Mouse (Mus musculus) cerebellum, adult 2 months (tissue): ENCODE measurements at regions not wholly inside any gene's neighbourhood (a gene's known extent, or its start where the extent isn't known, plus 50 kb on each side); places are given as distances from the start of the nearest gene placed in this dataset.

Source experiments
- DNase-seq, 2 experiments: peaks; one replicate each; pipeline ENCODE4 v3.0.0; 2021
- H3K27ac ChIP-seq: fragments of 200-500 bp; 2 replicates; pipeline ENCODE4 v1.5.1; 2012; ENCODE audit warnings: low read length, control low read depth, inconsistent platforms; ENCODE audit not compliant: insufficient read depth
- H3K27me3 ChIP-seq: fragments of 200-500 bp; 2 replicates; pipeline ENCODE4 v1.6.1; 2012; ENCODE audit warnings: inconsistent platforms, mild to moderate bottlenecking, low read length, moderate library complexity; ENCODE audit not compliant: control insufficient read depth, insufficient read depth
- H3K4me1 ChIP-seq: fragments of 200-500 bp; 2 replicates; pipeline ENCODE4 v1.6.1; 2011; ENCODE audit warnings: low read length; ENCODE audit not compliant: control insufficient read depth, insufficient read depth
- H3K4me3 ChIP-seq: fragments of 200-500 bp; replicated peaks from 2 replicates; pipeline ENCODE3; 2011; ENCODE audit warnings: mild to moderate bottlenecking, low read depth, low read length, control low read depth; ENCODE audit not compliant: insufficient read depth
- CTCF ChIP-seq: fragments of 200-500 bp; IDR thresholded peaks from 2 replicates; pipeline ENCODE4 v1.5.1; 2011; ENCODE audit warnings: low read depth, mild to moderate bottlenecking, control low read depth, low read length, moderate library complexity, borderline replicate concordance; ENCODE audit not compliant: insufficient read depth
- POLR2A ChIP-seq: fragments of 200-500 bp; IDR thresholded peaks from 2 replicates; pipeline ENCODE4 v1.6.1; 2011; ENCODE audit warnings: low read length, control low read depth, borderline replicate concordance; ENCODE audit not compliant: insufficient read depth
- WGBS: fragments of 180-500 bp; shearing (Covaris S2); methylation state at CpG from one replicate; pipeline ENCODE4 v1.1.7; 2018; 5-methylcytosine and 5-hydroxymethylcytosine counted together

DNA sequence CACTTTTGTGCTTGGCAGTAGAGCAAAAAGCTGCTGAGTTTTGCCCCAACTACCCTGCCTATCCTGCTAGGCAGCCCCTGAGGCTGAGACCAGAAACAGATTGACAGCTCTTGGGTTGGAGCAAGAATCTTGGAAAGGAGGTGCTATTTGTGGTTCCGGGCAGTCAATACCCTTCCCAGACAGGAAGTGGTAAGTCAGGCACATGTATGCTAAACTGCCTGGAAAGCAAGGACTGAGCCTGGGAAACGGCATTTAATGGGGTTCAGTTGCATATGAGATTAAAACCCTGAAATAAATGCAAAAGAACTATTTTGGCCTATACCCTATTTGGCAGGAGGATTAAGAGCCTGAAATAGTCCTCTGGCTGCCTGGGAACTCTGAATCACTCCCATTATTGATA, 266.9 kb downstream of the Etaa1 start:
- WGBS = 78% methylated on average over 2 of the region's 2 CpGs
- Histone ChIP-seq H3K4me3 (no peak overlapping the region), H3K27ac (no peak overlapping the region), H3K4me1 (no peaks in the 10 kb centered on the region), H3K27me3 (no peaks in the 10 kb centered on the region)
- no peak for TF ChIP-seq CTCF
- TF ChIP-seq POLR2A = no peak
- no peak for DNase-seq

DNA sequence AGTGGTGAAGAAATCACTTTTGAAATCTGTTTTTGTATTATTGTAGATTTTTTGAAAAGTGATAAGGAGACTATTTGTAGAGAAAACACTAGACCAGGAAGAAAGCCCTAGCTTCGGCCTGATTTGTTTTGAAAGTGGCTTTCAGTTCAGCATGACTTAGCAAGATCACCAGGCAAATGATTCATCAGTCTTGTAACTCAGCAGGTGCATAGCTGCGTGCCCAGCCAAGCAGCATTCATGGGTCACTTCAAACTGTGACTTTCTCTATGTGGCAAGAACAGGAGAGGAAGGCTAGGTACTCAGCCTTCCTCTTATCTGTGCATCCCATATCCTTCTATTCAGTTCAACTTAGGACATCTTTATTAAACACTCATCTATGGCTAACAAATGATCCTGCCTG, 259.5 kb downstream of the Etaa1 start:
- Histone ChIP-seq H3K4me1 (peaks cover 3% of the 10 kb centered on the region; the same call in 1 of the 2 replicates), H3K27ac (no peak overlapping the region), H3K27me3 (no peaks in the 10 kb centered on the region), H3K4me3 (no peak overlapping the region)
- WGBS = 27% methylated on average over 2 of the region's 2 CpGs
- TF ChIP-seq POLR2A (no peak), CTCF (no peak)
- peak; percentile 44 to 68 for DNase-seq

DNA sequence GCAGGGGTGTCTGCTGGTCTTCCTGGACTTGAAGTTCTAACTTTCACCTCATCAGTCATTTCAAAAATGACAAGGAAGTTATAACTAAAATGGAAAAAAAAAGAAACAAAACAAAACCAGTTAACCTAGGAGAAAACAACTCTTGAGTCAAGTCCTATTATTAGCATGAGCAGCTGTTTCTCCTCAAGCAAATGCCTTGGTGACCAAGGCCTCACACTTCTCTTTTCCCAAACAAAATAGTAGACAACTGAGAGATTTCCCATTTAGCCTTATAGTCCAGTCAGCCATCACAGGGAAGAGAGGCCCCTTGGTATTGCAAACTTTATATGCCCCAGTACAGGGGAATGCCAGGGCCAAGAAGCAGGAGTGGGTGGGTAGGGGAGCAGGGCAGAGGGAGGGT, 244.9 kb downstream of the Etaa1 start:
- Histone ChIP-seq H3K4me1 (no peaks in the 10 kb centered on the region), H3K27ac (no peak overlapping the region), H3K27me3 (no peaks in the 10 kb centered on the region), H3K4me3 (no peak overlapping the region)
- no peak for TF ChIP-seq POLR2A
- no peak for TF ChIP-seq CTCF
- DNase-seq = no peak

DNA sequence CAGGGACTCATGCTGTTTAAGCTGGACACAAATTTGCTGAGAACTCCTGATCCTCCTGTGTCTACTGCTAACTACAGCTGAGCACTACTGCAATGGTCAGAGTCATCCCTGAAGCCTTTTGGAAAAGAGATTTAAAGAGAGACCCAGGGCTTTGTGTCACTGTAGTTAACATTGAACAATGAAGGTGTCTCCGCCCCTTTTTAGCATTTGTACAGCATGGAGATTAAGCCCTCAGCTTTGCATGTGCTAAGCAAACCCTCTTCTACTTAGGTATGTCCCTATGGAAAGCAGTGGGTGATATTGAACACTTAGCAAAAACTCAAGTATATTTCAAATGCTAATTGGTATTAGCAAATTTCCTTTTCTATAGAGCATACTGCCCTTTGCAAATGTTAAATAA, 231.6 kb downstream of the Etaa1 start:
- no peak overlapping the region for H3K4me3 ChIP-seq
- H3K27me3 ChIP-seq = no peaks in the 10 kb centered on the region
- no peak for DNase-seq
- TF ChIP-seq POLR2A = no peak
- TF ChIP-seq CTCF = no peak
- 95% methylated on average over 1 of the region's 1 CpGs for WGBS
- peaks cover 4% of the 10 kb centered on the region; the same call in 1 of the 2 replicates for H3K4me1 ChIP-seq
- H3K27ac ChIP-seq = no peak overlapping the region

DNA sequence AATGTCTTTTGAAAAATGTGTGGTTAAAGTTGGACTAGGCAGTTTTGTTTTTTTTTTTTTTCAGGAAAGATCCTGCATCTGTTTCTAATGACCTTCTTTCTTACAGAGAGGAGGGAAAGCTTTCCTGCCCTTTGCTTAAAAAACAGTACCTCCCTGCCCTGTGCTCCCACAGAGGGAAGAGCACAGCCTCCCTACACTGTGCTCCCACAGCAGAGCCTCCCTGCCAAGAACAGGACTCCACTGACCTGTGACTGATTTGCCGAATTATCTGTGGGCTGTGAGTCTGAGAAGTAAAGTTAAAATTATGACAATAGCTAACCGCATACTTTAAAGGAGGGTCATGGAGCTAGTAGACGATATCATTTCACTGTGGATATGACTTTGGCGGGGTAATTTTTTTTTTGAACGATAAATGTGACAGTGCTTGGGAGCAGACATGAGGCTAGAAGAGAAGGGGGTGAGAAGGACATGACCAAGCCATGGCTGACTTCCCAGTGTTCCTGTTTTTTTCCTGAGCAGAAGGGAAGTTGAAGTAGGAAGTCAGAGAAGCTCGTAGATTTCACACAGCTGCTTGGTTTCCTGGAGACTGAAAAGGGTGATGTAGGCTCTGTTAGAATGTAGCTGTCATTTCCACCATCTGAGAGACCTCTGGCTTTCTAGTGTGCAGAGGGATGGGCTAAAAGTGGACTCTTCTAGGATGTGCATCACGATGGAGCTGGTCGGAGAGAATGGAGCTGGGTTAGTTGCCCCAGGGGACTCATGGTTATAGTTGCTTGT, 226.2 kb downstream of the Etaa1 start:
- WGBS = 38% methylated on average over 8 of the region's 8 CpGs
- Histone ChIP-seq H3K4me1 (peaks cover 10% of the 10 kb centered on the region), H3K27ac (no peak overlapping the region), H3K27me3 (no peaks in the 10 kb centered on the region), H3K4me3 (no peak overlapping the region)
- DNase-seq = peak in 1 of 2 experiments; percentile 36
- TF ChIP-seq POLR2A (no peak), CTCF (no peak)

DNA sequence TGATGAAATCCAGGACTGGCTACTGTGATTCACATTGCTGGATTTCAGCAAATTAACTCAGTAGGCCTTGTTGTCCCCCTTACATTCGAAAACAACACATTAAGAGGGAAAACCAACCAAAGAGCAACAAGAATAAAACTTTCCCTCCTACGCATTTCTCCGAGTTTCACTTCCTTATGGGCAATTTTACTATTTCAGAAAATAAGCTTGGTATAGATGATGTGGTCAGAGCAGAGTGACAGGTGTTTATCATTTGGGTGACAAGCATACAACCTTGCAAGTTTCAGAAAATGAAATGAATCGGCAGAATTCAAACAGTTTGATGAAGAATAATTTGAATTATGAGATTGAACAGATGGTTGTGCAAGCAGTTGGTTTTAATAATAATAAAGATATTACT, 220.6 kb downstream of the Etaa1 start:
- DNase-seq = no peak
- H3K27ac ChIP-seq = no peak overlapping the region
- 93% methylated on average over 4 of the region's 4 CpGs for WGBS
- H3K4me1 ChIP-seq = no peaks in the 10 kb centered on the region
- TF ChIP-seq CTCF = no peak
- TF ChIP-seq POLR2A = no peak
- H3K27me3 ChIP-seq = no peaks in the 10 kb centered on the region
- no peak overlapping the region for H3K4me3 ChIP-seq

DNA sequence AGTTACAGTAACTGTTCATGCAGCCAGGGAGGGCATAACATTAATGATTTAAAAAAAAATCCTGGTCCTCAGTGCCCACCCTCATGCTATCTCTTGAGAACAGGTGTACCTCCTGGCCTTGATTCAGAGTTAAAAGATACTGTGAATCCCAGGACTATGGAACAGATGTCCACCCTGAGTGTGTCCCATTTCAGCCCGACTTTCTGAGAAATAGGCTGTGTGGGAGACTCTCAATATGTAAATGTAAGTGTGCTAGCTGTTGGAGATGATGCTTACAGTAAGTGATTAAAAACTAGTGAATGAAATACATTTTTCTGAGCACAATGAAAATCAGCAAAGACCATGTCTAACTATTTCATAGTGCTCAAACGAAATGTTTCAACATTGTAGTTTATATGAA, 219.2 kb downstream of the Etaa1 start:
- 55% methylated on average over 2 of the region's 2 CpGs for WGBS
- DNase-seq = peak in 1 of 2 experiments; percentile 42
- no peak overlapping the region for H3K4me3 ChIP-seq
- H3K4me1 ChIP-seq = peaks cover 3% of the 10 kb centered on the region; the same call in 1 of the 2 replicates
- H3K27me3 ChIP-seq = no peaks in the 10 kb centered on the region
- TF ChIP-seq POLR2A (no peak), CTCF (no peak)
- H3K27ac ChIP-seq = no peak overlapping the region

DNA sequence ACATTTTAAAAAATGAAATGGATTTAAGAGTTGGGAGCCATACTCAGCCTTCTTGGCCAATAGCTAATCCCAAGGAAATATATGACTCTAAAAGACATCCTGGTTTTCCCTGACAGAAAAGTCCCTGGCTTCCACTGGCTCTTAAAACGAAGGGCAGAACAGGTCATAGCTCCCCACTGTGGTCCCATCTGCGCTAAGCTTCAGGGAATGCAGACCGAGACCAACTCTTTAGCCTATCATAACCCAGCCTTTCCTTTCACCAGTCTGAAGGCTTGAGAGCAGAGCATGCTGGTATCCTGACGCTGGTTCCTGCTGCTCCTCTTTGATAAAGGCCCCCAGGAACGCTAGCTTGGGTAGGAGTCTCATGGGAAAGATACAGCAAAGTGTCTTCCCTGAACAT, 214.8 kb downstream of the Etaa1 start:
- Histone ChIP-seq H3K4me1 (peaks cover 3% of the 10 kb centered on the region; the same call in 1 of the 2 replicates), H3K4me3 (no peak overlapping the region), H3K27me3 (no peaks in the 10 kb centered on the region), H3K27ac (no peak overlapping the region)
- no peak for TF ChIP-seq POLR2A
- no peak for TF ChIP-seq CTCF
- 10% methylated on average over 5 of the region's 5 CpGs for WGBS
- peak; percentile 88 to 91 for DNase-seq
